Mouse (Mus musculus) frontal cortex, postnatal 10 days (tissue): ENCODE measurements around the gene Zfyve21.

Experiments used
- DNase-seq, 2 experiments: peaks; one replicate each; pipeline ENCODE4 v3.0.0; 2022; ENCODE audit warnings: low spot score in 2 of 2, mixed read lengths in 1 of 2

The Zfyve21 gene

GRCm38 (mm10) chr12:111800459-111801183 is 13.3 kb upstream of the Zfyve21 start:
- no peak for DNase-seq

- DNase-seq, result no peak
These were observed 10.4 kb upstream of the Zfyve21 start for GRCm38 (mm10) chr12:111803538-111803937.

GRCm38 (mm10) chr12:111808775-111809174 is 5.2 kb upstream of the Zfyve21 start:
- no peak for DNase-seq

GRCm38 (mm10) chr12:111809762-111810161 is 4.2 kb upstream of the Zfyve21 start:
- peak; percentile 61 for DNase-seq

GRCm38 (mm10) chr12:111812075-111812474 is 1.9 kb upstream of the Zfyve21 start:
- no peak for DNase-seq

GRCm38 (mm10) chr12:111812611-111813010 is 1.4 kb upstream of the Zfyve21 start:
- DNase-seq, result no peak

GRCm38 (mm10) chr12:111813111-111813765 is 732 bp upstream of the Zfyve21 start:
- DNase-seq, result no peak

- no peak for DNase-seq
These were observed 1.1 kb downstream of the Zfyve21 start for GRCm38 (mm10) chr12:111814769-111815762.

- DNase-seq, result no peak
These were observed 2.6 kb downstream of the Zfyve21 start for GRCm38 (mm10) chr12:111816528-111816927.

- DNase-seq, result no peak
These were observed 3.0 kb downstream of the Zfyve21 start for GRCm38 (mm10) chr12:111816967-111817366.

GRCm38 (mm10) chr12:111817991-111818390 is 4.0 kb downstream of the Zfyve21 start:
- DNase-seq, result no peak

GRCm38 (mm10) chr12:111819936-111820335 is 6.0 kb downstream of the Zfyve21 start:
- no peak for DNase-seq

- DNase-seq, result no peak
These were observed 6.7 kb downstream of the Zfyve21 start for GRCm38 (mm10) chr12:111820708-111821107.

- DNase-seq, result no peak
These were observed 8.0 kb downstream of the Zfyve21 start for GRCm38 (mm10) chr12:111821931-111822330.

GRCm38 (mm10) chr12:111827556-111827955 is 13.6 kb downstream of the Zfyve21 start:
- no peak for DNase-seq

- no peak for DNase-seq
These were observed 15.5 kb downstream of the Zfyve21 start for GRCm38 (mm10) chr12:111829447-111829846.

- DNase-seq, result no peak
These were observed 16.0 kb downstream of the Zfyve21 start for GRCm38 (mm10) chr12:111829954-111830353.

- DNase-seq, result no peak
These were observed 16.4 kb downstream of the Zfyve21 start for GRCm38 (mm10) chr12:111830375-111830774.

- no peak for DNase-seq
These were observed 18.7 kb downstream of the Zfyve21 start for GRCm38 (mm10) chr12:111832643-111833042.

- DNase-seq, result no peak
These were observed 19.5 kb downstream of the Zfyve21 start for GRCm38 (mm10) chr12:111833457-111833856.

- DNase-seq, result no peak
These were observed 28.8 kb downstream of the Zfyve21 start for GRCm38 (mm10) chr12:111842565-111843433.
